Mouse (Mus musculus) cerebellum, adult 8-10 months (tissue): ENCODE results near the gene Clcnkb.

ENCODE experiments used
- DNase-seq: peaks from one replicate; pipeline ENCODE4 v3.0.0; 2022

Clcnkb gene

DNA sequence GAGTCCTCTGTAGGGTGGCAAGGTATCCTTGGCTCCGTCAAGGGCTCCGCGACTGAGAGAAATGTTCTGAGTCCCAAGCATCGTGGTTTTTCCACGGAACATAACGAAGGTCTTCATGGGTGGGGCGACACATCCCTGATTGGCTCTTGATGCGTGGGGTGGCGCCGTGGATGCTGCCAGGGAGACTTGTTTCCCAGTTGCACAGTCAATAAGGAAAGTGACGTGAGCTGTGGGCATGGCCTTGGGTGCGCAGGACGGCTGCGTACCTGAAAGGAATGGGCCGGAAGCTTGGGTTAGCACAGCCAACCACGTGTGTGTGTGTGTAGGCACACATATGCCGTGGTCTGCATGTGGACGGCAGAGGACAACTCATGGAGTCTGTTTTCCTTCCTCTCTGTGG lies 17.4 kb upstream of the Clcnkb start:
- no peak for DNase-seq

- no peak for DNase-seq
These were observed 16.9 kb upstream of the Clcnkb start for GRCm38 (mm10) chr4:141432666-141433065.

- peak; percentile 78 for DNase-seq
These were observed 15.2 kb upstream of the Clcnkb start for GRCm38 (mm10) chr4:141430997-141431396.

DNA sequence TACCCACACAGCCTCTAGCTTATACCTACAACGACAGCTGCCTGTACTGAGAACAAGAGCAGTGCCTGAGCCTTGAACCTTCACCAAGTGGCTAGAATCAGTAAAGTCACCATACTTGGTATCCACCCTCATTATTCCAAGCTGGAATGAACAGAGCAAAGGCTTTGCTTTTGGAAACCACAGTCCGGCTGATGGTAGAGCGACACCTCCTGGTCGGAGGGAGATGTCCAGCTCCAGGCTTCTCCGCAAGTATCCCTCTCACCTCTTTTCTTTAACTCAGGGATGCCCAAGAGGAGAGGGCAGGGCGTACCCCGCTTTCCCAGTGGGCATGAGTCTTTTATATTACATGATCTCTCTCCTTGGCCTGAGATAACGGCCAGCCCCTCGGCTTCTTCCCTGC lies 14.0 kb upstream of the Clcnkb start:
- DNase-seq, result no peak

- no peak for DNase-seq
These were observed 13.6 kb upstream of the Clcnkb start for GRCm38 (mm10) chr4:141429381-141429780.

- no peak for DNase-seq
These were observed 12.1 kb upstream of the Clcnkb start for GRCm38 (mm10) chr4:141427921-141428320.

DNA sequence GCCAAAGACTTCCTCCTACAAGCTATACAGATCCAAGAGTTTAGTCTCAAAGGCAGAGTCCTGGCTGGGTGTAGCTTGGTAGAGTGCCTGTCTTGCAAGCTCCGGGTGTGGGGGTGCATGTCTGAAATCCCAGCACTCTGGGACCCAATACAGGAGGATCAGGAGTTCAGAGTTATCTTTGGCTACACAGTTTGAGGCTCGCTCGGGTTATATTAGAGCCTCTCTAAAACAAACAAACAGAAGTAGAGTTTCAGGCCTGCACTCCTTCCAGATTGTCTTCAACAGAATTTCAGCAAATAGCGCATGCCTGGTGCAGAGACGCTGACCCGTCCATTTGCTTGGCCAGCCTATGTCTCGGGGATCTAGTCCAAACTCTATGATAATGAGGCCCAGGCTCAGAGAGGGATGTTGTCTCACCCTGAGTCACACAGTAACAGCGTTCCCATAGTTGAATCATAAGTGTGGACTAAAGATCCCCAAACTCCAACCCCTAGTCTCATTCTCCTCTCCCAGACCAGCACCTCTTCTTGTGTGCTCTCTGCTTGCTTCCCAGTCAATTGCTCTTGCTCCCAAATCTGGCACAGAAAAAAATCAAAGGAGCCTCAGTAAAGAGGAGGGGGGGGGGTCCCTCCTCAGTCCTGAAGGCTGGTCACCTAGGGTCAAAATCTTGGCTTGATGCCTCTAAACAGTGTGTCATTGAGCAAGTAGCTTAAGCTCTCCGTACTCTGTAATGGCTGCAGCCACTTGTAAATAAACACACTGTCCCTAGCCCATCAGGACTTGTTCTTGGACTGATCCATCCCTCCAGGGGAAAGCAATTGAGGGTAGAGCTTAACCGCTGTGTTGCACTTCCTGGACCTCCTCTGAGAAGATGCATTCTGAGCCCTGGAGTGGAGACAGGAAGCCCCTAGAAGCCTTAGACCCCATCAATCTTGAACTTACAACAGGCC lies 11.3 kb upstream of the Clcnkb start:
- no peak for DNase-seq

- peak; percentile 40 for DNase-seq
These were observed 10.0 kb upstream of the Clcnkb start for GRCm38 (mm10) chr4:141425484-141426479.

DNA sequence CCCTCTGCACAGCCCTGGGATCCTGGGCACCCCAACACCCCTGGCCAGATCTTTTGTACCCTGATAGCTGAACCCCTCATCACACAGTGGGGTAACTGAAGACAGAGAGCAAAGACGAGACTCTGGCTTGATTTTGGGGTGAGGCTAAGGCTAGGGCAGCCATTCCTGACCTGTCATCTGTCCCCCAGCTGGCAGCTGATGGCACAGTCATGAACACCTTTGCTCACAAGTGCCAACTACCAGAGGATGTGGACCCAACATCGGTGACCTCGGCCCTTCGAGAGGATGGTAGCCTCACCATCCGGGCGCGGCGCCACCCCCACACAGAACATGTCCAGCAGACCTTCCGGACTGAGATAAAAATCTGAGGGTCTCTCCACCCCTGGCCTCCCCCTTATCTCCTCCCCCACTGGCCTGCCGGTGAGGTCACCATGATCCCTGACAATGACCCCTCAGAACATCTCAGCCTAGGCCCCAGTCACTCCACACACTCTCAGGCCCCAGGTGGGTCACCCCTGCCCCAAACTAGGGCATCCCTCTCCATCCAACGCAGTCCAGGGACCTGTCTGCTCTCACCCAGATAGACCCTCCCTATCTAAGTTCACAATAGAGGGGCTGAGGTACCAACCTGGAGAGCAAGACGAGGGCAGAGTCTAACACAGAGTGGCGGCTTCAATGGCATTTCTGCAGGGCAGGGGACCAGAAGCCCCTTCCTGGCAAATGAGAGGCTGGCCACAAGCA lies 8.0 kb upstream of the Clcnkb start:
- no peak for DNase-seq

GRCm38 (mm10) chr4:141423288-141423687 lies 7.5 kb upstream of the Clcnkb start:
- DNase-seq, result no peak

DNA sequence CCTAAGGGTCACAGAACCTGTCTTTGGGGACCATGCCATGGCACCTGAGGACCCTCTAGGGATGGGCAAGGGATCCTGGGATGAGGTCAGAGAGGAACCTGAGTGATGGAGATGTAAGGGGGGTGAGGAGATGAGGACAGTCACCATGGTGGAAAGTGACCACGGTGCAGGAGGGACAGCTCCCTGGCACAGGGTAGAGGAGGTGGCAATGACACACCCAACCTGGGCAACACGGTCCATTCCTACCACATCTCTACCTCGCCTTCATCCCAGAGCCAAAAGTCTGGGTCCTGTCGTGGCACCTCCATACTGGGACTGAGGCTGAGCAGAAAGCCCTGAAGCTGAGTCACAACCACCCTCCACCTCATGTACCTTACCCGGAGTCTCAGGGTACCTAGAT lies 7.0 kb upstream of the Clcnkb start:
- DNase-seq, result no peak

- DNase-seq, result no peak
These were observed 5.6 kb upstream of the Clcnkb start for GRCm38 (mm10) chr4:141421423-141421822.

GRCm38 (mm10) chr4:141420886-141421285 lies 5.1 kb upstream of the Clcnkb start:
- DNase-seq, result no peak

DNA sequence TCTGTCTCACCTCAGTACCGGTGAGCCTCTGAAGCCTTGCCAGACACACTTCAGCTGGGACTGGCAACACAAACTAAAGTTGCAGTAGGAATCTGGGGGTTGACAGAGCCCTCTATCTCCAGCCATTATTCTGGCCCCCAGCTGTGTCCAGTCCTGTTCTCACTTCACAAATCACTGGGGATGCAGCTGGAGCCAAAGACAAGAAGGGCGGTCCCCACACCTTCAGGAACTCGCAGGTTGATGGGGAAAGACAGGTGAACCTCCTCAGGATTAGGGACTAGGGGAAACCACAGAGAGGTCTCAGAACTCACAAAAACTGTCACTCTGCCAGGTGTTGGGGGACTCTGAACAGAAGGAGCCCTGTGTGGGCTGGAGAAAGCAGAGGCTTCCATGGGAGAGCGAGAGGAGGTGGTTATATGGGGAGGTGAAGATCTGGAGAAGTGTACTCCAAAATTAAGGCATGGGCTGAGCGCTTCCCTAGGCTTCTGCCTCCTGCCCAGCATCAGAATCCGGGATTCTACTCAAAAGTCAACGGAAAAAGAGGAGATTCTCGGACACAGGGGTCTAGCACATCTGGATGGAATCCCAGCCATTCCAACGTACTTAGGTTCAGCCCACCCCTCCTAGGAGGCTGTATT lies 4.5 kb upstream of the Clcnkb start, which contains the start of gene Hspb7:
TSS of gene Hspb7 (plus strand) at position 588 of the 638 bp plus-strand sequence.
- DNase-seq, result no peak

- DNase-seq, result no peak
These were observed 3.8 kb upstream of the Clcnkb start for GRCm38 (mm10) chr4:141419398-141420191.

DNA sequence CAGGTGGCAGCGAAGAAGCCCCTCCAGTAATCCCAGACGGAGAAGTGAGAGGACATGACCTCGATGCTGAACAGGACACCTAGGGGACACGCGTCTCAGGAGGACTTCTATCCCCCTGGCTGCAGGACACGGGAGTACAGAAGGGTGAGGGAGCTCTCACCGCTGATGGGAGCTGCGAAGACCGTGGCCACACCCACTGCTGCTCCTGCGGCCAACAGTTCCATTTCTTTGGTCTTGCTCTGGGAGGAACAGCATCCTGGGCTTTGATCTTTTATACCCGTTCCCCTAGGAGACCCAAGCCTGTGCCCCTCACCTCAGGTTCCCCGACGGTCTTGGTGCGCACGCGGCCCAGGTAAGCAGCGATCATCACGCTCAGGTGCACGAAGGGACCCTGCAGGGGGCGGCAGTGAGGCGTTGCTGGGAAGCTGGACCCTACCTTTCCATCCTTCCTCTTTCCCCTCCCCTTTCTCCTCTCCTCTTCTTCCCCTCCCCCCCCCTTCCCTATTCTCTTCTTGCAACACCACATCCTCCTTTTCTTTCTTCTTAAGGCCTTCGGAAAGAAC lies 4.3 kb downstream of the Clcnkb start:
- DNase-seq, result no peak

DNA sequence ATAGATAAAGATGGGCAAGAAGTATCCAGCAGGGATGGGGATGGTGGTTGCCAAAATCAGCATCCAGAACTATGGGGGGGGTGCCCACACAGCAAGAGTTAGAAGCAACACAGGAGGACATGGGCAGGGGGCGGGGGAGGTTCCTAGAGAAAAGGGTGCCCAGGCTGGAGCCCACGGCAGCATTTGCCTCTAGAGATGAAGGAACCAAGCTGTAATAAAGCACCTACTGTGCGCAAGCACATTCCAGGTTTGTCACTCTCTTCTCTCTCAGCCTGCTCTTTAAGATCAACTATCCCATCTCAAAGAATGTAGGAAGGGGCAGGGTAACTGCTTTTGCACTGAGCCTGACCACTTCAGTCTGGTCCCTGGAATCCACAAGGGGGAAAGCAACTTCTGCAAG lies 7.2 kb downstream of the Clcnkb start:
- no peak for DNase-seq

- no peak for DNase-seq
These were observed 9.1 kb downstream of the Clcnkb start for GRCm38 (mm10) chr4:141406516-141407299.

GRCm38 (mm10) chr4:141405314-141405622 lies 10.5 kb downstream of the Clcnkb start:
- no peak for DNase-seq
